Mouse (Mus musculus) bone marrow macrophage, adult 2 months (primary cell): ENCODE measurements around the gene Tmed2.

Experiments
- CTCF ChIP-seq: IDR thresholded peaks from 2 replicates; pipeline ENCODE4 v1.5.1; 2012; ENCODE audit warnings: low read depth, mild to moderate bottlenecking, low read length, moderate library complexity
- POLR2A ChIP-seq: IDR thresholded peaks from 2 replicates; pipeline ENCODE4 v1.6.1; 2012; ENCODE audit warnings: mild to moderate bottlenecking, low read depth, low read length, borderline replicate concordance

DNA sequence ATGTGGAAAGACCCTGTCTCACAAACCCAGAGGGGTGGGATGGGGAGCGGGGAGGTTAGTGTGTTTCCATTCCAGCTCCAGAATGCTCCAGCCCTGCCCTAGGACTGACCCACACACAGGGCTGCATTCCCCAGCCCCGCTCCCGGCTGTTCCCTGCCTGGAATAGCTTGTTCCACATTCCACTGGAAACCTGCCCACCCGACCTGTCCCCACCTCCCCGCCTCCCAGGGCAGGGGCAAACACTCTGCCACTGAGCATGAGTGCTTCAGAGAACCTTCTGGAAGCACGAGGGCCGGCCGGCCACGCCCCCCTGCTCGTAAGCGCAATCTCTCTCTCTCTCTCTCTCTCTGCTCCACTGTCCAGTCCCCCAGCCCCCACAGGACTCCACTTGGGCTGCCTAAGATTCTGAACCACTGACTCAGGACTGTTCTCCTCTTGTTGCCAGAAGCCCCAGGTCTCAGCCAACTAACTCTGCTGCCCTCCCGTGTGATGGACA lies 30.7 kb upstream of the Tmed2 start:
- TF ChIP-seq POLR2A = no peak
- TF ChIP-seq CTCF = no peak
